Mouse (Mus musculus) lung, postnatal 0 days (tissue): ENCODE measurements around the gene Cep78. TPM values are rescaled to one million over a fixed set of nuclear protein-coding genes. Genes with fewer than 3 reads are reported as not detected.

ENCODE experiments used
- ATAC-seq: fragments of 200-750 bp; cut with Nextera tagmentation; 2 replicates; pipeline ENCODE4 v1.8.0; 2017; ENCODE audit warnings: moderate library complexity
- DNase-seq: peaks from one replicate; pipeline ENCODE4 v3.0.0-alpha.2; 2016; ENCODE audit warnings: low spot score
- H3K27ac ChIP-seq: fragments of 300-500 bp; sonication (generic); 2 replicates; pipeline ENCODE4 v1.5.1; 2014; ENCODE audit warnings: antibody characterized with exemption, mild to moderate bottlenecking, low read length, mixed read lengths
- H3K27me3 ChIP-seq: fragments of 300-500 bp; sonication (generic); replicated peaks from 2 replicates; pipeline ENCODE4 v1.6.1; 2014; ENCODE audit warnings: low read length, mixed read lengths; ENCODE audit not compliant: insufficient read depth
- H3K36me3 ChIP-seq: fragments of 300-500 bp; sonication (generic); 2 replicates; pipeline ENCODE4 v1.6.1; 2014; ENCODE audit warnings: low read length, mixed read lengths; ENCODE audit not compliant: insufficient read depth
- H3K4me1 ChIP-seq: fragments of 300-500 bp; sonication (generic); 2 replicates; pipeline ENCODE4 v1.6.1; 2014; ENCODE audit warnings: antibody characterized with exemption, low read depth, low read length, mixed read lengths; ENCODE audit not compliant: insufficient read depth
- H3K4me2 ChIP-seq: fragments of 300-500 bp; sonication (generic); replicated peaks from 2 replicates; pipeline ENCODE4 v1.6.1; 2014; ENCODE audit warnings: low read depth, mild to moderate bottlenecking, low read length, moderate library complexity, mixed read lengths
- H3K4me3 ChIP-seq: fragments of 300-500 bp; sonication (generic); 2 replicates; pipeline ENCODE4 v1.5.1; 2014; ENCODE audit warnings: low read depth, low read length
- H3K9ac ChIP-seq: fragments of 300-500 bp; sonication (generic); replicated peaks from 2 replicates; pipeline ENCODE4 v1.6.1; 2014; ENCODE audit warnings: low read depth, mild to moderate bottlenecking
- H3K9me3 ChIP-seq: fragments of 300-500 bp; sonication (generic); 2 replicates; pipeline ENCODE4 v1.6.1; 2016; ENCODE audit warnings: low read length, mixed read lengths
- CTCF ChIP-seq: IDR thresholded peaks from 2 replicates; pipeline ENCODE4 v1.5.1; 2016; ENCODE audit warnings: antibody characterized with exemption, mild to moderate bottlenecking
- EP300 ChIP-seq: IDR thresholded peaks from 2 replicates; pipeline ENCODE4 v1.6.1; 2016; ENCODE audit warnings: antibody characterized with exemption, mild to moderate bottlenecking, control low read depth
- WGBS: fragments of 180-500 bp; shearing (Covaris S2); extraction: QIAGEN DNeasy Blood & Tissue Kit; methylation state at CpG from one replicate; pipeline ENCODE4 v1.1.7; 2014; 5-methylcytosine and 5-hydroxymethylcytosine counted together
- polyA plus RNA-seq: library from polyadenylated mRNA; unstranded; fragments of >200 nt; fragmentation: Nextera tagmentation; extraction: Ambion mirVana; gene quantifications from 2 replicates; pipeline ENCODE4 v1.2.1, GENCODE M21; 2015

Cep78 gene
- polyA plus RNA-seq, 1 experiment from 2014 or later, result 10.4 TPM

- WGBS, result 76% methylated on average over 11 of the region's 11 CpGs
- H3K4me3 ChIP-seq, result no peak overlapping the region
- H3K27ac ChIP-seq, result no peak overlapping the region
- no peak overlapping the region for H3K9ac ChIP-seq
- DNase-seq, result no peak
- TF ChIP-seq CTCF, result no peak
- TF ChIP-seq EP300, result no peak
- H3K4me2 ChIP-seq, result no peak overlapping the region
- no peak for ATAC-seq
- H3K27me3 ChIP-seq, result no peaks in the 10 kb centered on the region
- H3K9me3 ChIP-seq, result no peaks in the 10 kb centered on the region
- H3K4me1 ChIP-seq, result no peaks in the 10 kb centered on the region
- no peaks in the 10 kb centered on the region for H3K36me3 ChIP-seq
Measured at GRCm38 (mm10) chr19:15942421-15943116, 42.2 kb downstream of the Cep78 start.

GRCm38 (mm10) chr19:15941399-15941798 lies 43.4 kb downstream of the Cep78 start:
- 44% methylated on average over 8 of the region's 8 CpGs for whole genome bisulfite sequencing
- Histone ChIP-seq H3K9ac (no peak overlapping the region), H3K4me1 (no peaks in the 10 kb centered on the region), H3K4me3 (no peak overlapping the region), H3K27me3 (no peaks in the 10 kb centered on the region), H3K9me3 (no peaks in the 10 kb centered on the region), H3K27ac (0 out of 2 replicates have a peak overlapping the region, but pooled peaks have one; percentile 15), H3K36me3 (no peaks in the 10 kb centered on the region), H3K4me2 (no peak overlapping the region)
- DNase-seq, result peak; percentile 86
- no peak; the same call in 1 of the 2 replicates for TF ChIP-seq EP300
- no peak for TF ChIP-seq CTCF
- ATAC-seq, result peak; percentile 94

- peak; percentile 72 for TF ChIP-seq EP300
- TF ChIP-seq CTCF, result no peak
- H3K4me3 ChIP-seq, result peak overlapping the region; percentile 44; the same call in 1 of the 2 replicates
- peak overlapping the region; percentile 85 for H3K4me2 ChIP-seq
- no peaks in the 10 kb centered on the region for H3K9me3 ChIP-seq
- no peaks in the 10 kb centered on the region for H3K27me3 ChIP-seq
- H3K36me3 ChIP-seq, result no peaks in the 10 kb centered on the region
- H3K4me1 ChIP-seq, result no peaks in the 10 kb centered on the region; the same call in 1 of the 2 replicates
- H3K27ac ChIP-seq, result peak overlapping the region; percentile 82
- peak; percentile 91 for DNase-seq
- 10% methylated on average over 4 of the region's 4 CpGs for WGBS
- peak; percentile 68 for ATAC-seq
- H3K9ac ChIP-seq, result no peak overlapping the region; the same call in 1 of the 2 replicates
Measured at GRCm38 (mm10) chr19:15925719-15926045, 59.1 kb downstream of the Cep78 start.

GRCm38 (mm10) chr19:15924866-15925718 lies 59.7 kb downstream of the Cep78 start:
- no peaks in the 10 kb centered on the region for H3K27me3 ChIP-seq
- H3K9ac ChIP-seq, result no peak overlapping the region; the same call in 1 of the 2 replicates
- peak overlapping the region; percentile 44 for H3K4me3 ChIP-seq
- H3K36me3 ChIP-seq, result no peaks in the 10 kb centered on the region
- no peak for TF ChIP-seq EP300
- peak; percentile 3 for TF ChIP-seq CTCF
- peak; percentile 92 for ATAC-seq
- no peaks in the 10 kb centered on the region; the same call in 1 of the 2 replicates for H3K4me1 ChIP-seq
- WGBS, result 2% methylated on average over 43 of the region's 43 CpGs
- H3K4me2 ChIP-seq, result peak overlapping the region; percentile 85
- H3K9me3 ChIP-seq, result no peaks in the 10 kb centered on the region
- DNase-seq, result peak; percentile 93
- H3K27ac ChIP-seq, result peak overlapping the region; percentile 82

GRCm38 (mm10) chr19:15924181-15924865 lies 60.5 kb downstream of the Cep78 start:
- no peaks in the 10 kb centered on the region for H3K9me3 ChIP-seq
- peak overlapping the region; percentile 44 for H3K4me3 ChIP-seq
- H3K27ac ChIP-seq, result peak overlapping the region; percentile 82
- H3K9ac ChIP-seq, result peak overlapping the region; percentile 20; the same call in 1 of the 2 replicates
- peak overlapping the region; percentile 85 for H3K4me2 ChIP-seq
- H3K36me3 ChIP-seq, result no peaks in the 10 kb centered on the region
- TF ChIP-seq EP300 (no peak), CTCF (peak; percentile 38)
- ATAC-seq (peak; percentile 53), DNase-seq (peak; percentile 57)
- H3K4me1 ChIP-seq, result no peaks in the 10 kb centered on the region; the same call in 1 of the 2 replicates
- no peaks in the 10 kb centered on the region for H3K27me3 ChIP-seq
- 0% methylated on average over 44 of the region's 46 CpGs for WGBS

- Histone ChIP-seq H3K36me3 (no peaks in the 10 kb centered on the region), H3K4me2 (peak overlapping the region; percentile 85), H3K9ac (no peak overlapping the region), H3K4me1 (no peaks in the 10 kb centered on the region; the same call in 1 of the 2 replicates), H3K27ac (0 out of 2 replicates have a peak overlapping the region, but pooled peaks have one; percentile 82), H3K4me3 (peak overlapping the region; percentile 44), H3K9me3 (no peaks in the 10 kb centered on the region), H3K27me3 (no peaks in the 10 kb centered on the region)
- peak; percentile 79 for DNase-seq
- peak; percentile 35 for TF ChIP-seq CTCF
- TF ChIP-seq EP300, result peak; percentile 91
- 16% methylated on average over 9 of the region's 9 CpGs for WGBS
- peak; percentile 60 for ATAC-seq
Measured at GRCm38 (mm10) chr19:15923426-15923825, 61.4 kb downstream of the Cep78 start.
